Mouse (Mus musculus) CD4-positive naive resting alpha-beta T cell, adult 76 days (primary cell): ENCODE results near the gene Coa4. TPM values are rescaled to one million over a fixed set of nuclear protein-coding genes. Genes with fewer than 3 reads are reported as not detected.

Experiments used
- total RNA-seq: library from RNA; stranded (reverse); gene quantifications from one replicate; pipeline ENCODE4 v1.2.4, GENCODE M21; 2023

Gene Coa4
- 6.7 TPM for total RNA-seq

GRCm38 (mm10) chr7:100536804-100537518 lies at the start of gene Coa4:
TSS of gene Coa4 (plus strand) at chr7:100537071.

GRCm38 (mm10) chr7:100493117-100493483 lies 43.8 kb upstream of the Coa4 start, which contains the start of gene Ucp2:
TSS of gene Ucp2 (plus strand) at chr7:100493337.

DNA sequence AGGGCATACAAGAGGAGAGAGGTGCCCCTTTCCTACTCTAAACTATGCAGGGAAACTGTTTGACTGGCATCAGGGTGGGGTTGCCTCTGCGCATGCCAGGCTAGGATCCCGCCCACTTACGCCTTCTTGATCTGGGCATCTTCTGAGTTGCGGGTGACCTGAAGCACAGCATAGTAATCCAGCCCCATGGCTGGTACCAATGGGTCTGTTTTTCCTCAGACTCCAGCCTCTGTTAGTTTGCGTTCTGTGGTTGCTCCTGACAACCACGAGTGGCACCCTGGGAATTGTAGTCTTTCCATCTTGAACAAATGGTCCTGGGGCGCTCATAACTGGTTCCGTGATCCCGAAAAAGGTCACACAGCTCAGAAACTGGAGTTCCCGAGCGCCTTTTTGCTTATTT lies 22.3 kb upstream of the Coa4 start, which contains the start of gene Dnajb13:
Gene Dnajb13, minus strand, starts transcription at position 388 of the 400 bp plus-strand sequence.

Other genes with a start within 250 kb of the Coa4 start
- gene C2cd3, start 164.8 kb upstream of the Coa4 start, total RNA-seq = 68.1 TPM
- 57.1 TPM for gene Ppme1, start 164.8 kb upstream of the Coa4 start, total RNA-seq
- 0.47 TPM for gene Ucp3, start 64.1 kb upstream of the Coa4 start, total RNA-seq
- gene Ucp2, start 43.7 kb upstream of the Coa4 start, total RNA-seq = 710 TPM
- 2.9 TPM for gene Dnajb13, start 22.1 kb upstream of the Coa4 start, total RNA-seq
- gene Rab6a, start 70.3 kb downstream of the Coa4 start, total RNA-seq = 61.5 TPM
- 36.1 TPM for gene Mrpl48, start 71.2 kb downstream of the Coa4 start, total RNA-seq
- not detected for gene Plekhb1, start 125.3 kb downstream of the Coa4 start, total RNA-seq
- gene Fam168a, start 169.6 kb downstream of the Coa4 start, total RNA-seq = 49.7 TPM